Mouse (Mus musculus): ENCODE data around the gene Gsdma2.

- no peak for TF ChIP-seq FLI1 (IDR thresholded peaks at IDR 0.05; ENCODE audit: low read length)
- no peak for TF ChIP-seq GATA1 (IDR thresholded peaks at IDR 0.05; ENCODE audit: borderline replicate concordance, low read length)
Observed at GRCm38 (mm10) chr11:98598851-98599290, 47.7 kb upstream of the Gsdma2 start.

Data from megakaryocyte, embryonic 14.5 days (primary cell).